8 mouse cellular contexts compared by ENCODE assay signal in genomic region chr5:148994706-148995414, GRCm38 (mm10). TPM values are rescaled to one million over a fixed set of nuclear protein-coding genes. Genes with fewer than 3 reads are reported as not detected.
DNase-seq lines count a peak whose midpoint lies in the region; ATAC-seq and TF ChIP-seq lines count a peak whose summit lies in the region.

Gene Gm42791 (minus strand): TSS chr5:148995147.

- POLR2A ChIA-PET in Patski (lab: Charles Lee): interaction anchor here (0.6 to 2.9 kb wide), 7 partner anchors 10 to 190 kb away, joined by 3 to 10 read pairs (median 5); partner anchors contain the start of gene Katnal1

- TF ChIP-seq CTCF in Patski (IDR thresholded peaks at IDR 0.05): no peak

- H3K36me3 ChIP-seq in hindbrain, embryonic 13.5 days: no peaks in the 10 kb centered on the region

- peak within 1 kb of the TSS; percentile 94 for H3K27ac ChIP-seq in hindbrain, embryonic 13.5 days

- H3K27me3 ChIP-seq in Patski: no peaks in the 10 kb centered on the region
- no peaks in the 10 kb centered on the region for H3K27me3 ChIP-seq in hindbrain, embryonic 13.5 days

- peak; percentile 100 for DNase-seq in Patski (ENCODE audit: low read depth, low spot score)
- peak; percentile 91 to 94 for DNase-seq in cerebellum, postnatal 25 days
- DNase-seq in frontal cortex, postnatal 25 days (ENCODE audit: low spot score in 2 of 2): peak; percentile 88 to 90
- DNase-seq in layer of hippocampus, postnatal 25 days (ENCODE audit: extremely low spot score in 1 of 2, low spot score in 1 of 2): peak; percentile 86 to 90
- DNase-seq in lung, postnatal 14 days: peak; percentile 93
- DNase-seq in retina, adult 2 months (ENCODE audit: low read depth, low spot score): peak; percentile 87
- DNase-seq in thymus, postnatal 25 days: peak; percentile 81

- H3K9ac ChIP-seq in hindbrain, embryonic 13.5 days: peak within 1 kb of the TSS; percentile 80

- ATAC-seq in Patski: peak; percentile 82
- peak; percentile 84 for ATAC-seq in hindbrain, embryonic 13.5 days (ENCODE audit: low FRiP score)

- H3K4me2 ChIP-seq in hindbrain, embryonic 13.5 days: peak within 1 kb of the TSS; percentile 74

- CTCF ChIA-PET in Patski (lab: Charles Lee): interaction anchor here (1.1 to 1.2 kb wide), 2 partner anchors 10 to 41 kb away, joined by 3 read pairs; no protein-coding TSS in a partner anchor

- in situ Hi-C loops in Patski (cut with MboI; ENCODE audit: low pct_unique_long_range_greater_than_20kb): no loop called here

- WGBS in hindbrain, embryonic 13.5 days: under 1% methylated on average over 33 of the region's 33 CpGs

- H3K4me1 ChIP-seq in hindbrain, embryonic 13.5 days (replicated peaks): peaks cover 24% of the 10 kb centered on the region

- peak within 1 kb of the TSS; percentile 52 for H3K4me3 ChIP-seq in hindbrain, embryonic 13.5 days

- H3K9me3 ChIP-seq in hindbrain, embryonic 13.5 days: no peaks in the 10 kb centered on the region

RNA-seq across cellular contexts. Expression of gene Gm42791, which starts in this region (rescaled TPM):
- not detected for polyA plus RNA-seq in Patski (2021)
- polyA plus RNA-seq in hindbrain, embryonic 13.5 days (2015; fragmentation: Nextera tagmentation; extraction: Ambion mirVana): 5.4 and 6.6 TPM in 2 replicates
- total RNA-seq in layer of hippocampus, postnatal 25 days (2021): 10 to 100 TPM; 18.9 to 21.1 TPM

Comparison
In these comparisons a context has a peak if more than half of its experiments do, and no peak if none do; other contexts are left out.
1. Peak in every context shown above with its lines: DNase-seq, ATAC-seq, H3K4me3 ChIP-seq and H3K27ac ChIP-seq.
2. Peak in DNase-seq and ATAC-seq in Patski; RNA of the gene not detected or under 1 TPM.